Mouse (Mus musculus) ES-E14 (cell line): Measurements from ENCODE around the gene Gbf1.

Experiments used
- CHD2 ChIP-seq: IDR thresholded peaks from 2 replicates; pipeline ENCODE4 v1.6.1; 2014; ENCODE audit warnings: mild to moderate bottlenecking, low read depth, low read length, inconsistent platforms
- MAFK ChIP-seq: IDR thresholded peaks from 2 replicates; pipeline ENCODE4 v1.6.1; 2014; ENCODE audit warnings: mild to moderate bottlenecking, low read depth, low read length, inconsistent platforms; ENCODE audit not compliant: insufficient read depth
- ZC3H11A ChIP-seq: IDR thresholded peaks from 2 replicates; pipeline ENCODE4 v1.6.1; 2012; ENCODE audit warnings: low read depth, mild to moderate bottlenecking, inconsistent platforms, low read length, borderline replicate concordance
- ZNF384 ChIP-seq: IDR thresholded peaks from 2 replicates; pipeline ENCODE4 v1.6.1; 2012; ENCODE audit warnings: low read depth, low read length, inconsistent platforms

GRCm38 (mm10) chr19:46331936-46332335, 179.6 kb downstream of the Gbf1 start:
- TF ChIP-seq ZC3H11A (no peak), CHD2 (no peak), MAFK (no peak), ZNF384 (no peak)
